Mouse (Mus musculus) right cerebral cortex, postnatal 10 days (tissue): ENCODE data around the gene Cped1.
A peak's percentile ranks its signal among the peaks of the same experiment; 100 is the strongest.

Source experiments
- DNase-seq, 2 experiments: peaks; one replicate each; pipeline ENCODE4 v3.0.0; 2021; ENCODE audit warnings: low spot score in 2 of 2

The Cped1 gene

GRCm38 (mm10) chr6:21985732-21986540 lies at the start of gene Cped1:
Cped1 (plus strand) TSS chr6:21985916.
- DNase-seq, result peak in 1 of 2 experiments; percentile 39

GRCm38 (mm10) chr6:21937981-21938635 lies 47.6 kb upstream of the Cped1 start:
- no peak for DNase-seq

DNA sequence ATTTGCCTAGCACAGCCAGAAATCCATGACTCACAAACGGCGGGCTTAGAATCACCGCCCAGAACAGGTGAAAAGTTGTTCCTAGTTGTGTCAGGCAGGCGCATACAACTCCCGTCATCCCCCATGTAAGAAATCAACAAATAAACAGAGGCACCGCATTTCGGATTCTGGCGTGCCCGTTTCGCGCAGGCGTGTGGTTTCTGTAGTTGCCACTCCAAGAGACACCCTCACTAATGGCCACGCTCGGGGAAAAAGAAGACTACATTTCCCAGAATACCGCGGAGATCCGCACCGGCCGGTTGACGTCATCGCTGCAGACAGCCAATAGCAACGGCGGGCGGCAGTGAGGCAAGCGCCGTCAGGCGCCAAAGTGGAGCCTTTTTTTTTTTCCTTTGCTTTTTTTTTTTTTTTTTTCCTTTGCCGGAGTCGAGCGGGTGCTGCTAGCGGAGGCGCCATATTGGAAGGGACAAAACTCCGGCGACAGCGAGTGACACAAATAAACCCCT lies 36.4 kb upstream of the Cped1 start, which contains the start of gene Ing3:
Ing3 (plus strand) TSS at position 346 of the 506 bp plus-strand sequence.
- peak; percentile 99 to 100 for DNase-seq

DNA sequence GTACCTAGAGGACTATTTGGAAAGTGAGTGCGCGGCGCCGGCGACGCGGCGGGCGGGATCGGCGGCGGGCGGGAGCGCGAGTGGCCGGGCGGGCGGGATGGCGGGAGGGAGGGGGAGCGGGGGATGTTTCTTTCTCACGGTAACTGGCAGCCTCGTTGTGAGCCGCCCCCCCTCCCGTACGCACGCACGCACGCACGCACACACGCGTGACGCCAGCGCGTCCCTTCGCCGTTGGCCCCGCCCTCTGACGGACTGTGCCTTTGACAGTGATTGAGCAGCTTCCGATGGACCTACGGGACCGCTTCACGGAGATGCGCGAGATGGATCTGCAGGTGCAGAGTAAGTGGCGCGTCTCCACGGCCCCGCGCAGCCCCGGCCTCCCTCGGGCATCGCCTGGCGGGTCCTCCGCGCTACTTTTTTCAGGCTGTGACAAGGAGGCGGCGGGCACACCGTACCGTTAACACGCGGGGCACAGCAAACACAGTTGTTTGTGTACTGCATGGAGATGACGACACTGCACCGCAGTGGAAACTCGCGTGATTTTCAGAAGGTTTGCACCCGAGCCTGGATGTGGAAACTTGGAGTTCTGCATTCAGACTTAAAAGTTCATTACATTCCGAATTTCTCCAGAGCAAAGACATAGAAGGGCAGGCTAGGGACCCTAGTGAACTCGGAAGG lies 35.8 kb upstream of the Cped1 start:
- DNase-seq, result peak; percentile 98

DNA sequence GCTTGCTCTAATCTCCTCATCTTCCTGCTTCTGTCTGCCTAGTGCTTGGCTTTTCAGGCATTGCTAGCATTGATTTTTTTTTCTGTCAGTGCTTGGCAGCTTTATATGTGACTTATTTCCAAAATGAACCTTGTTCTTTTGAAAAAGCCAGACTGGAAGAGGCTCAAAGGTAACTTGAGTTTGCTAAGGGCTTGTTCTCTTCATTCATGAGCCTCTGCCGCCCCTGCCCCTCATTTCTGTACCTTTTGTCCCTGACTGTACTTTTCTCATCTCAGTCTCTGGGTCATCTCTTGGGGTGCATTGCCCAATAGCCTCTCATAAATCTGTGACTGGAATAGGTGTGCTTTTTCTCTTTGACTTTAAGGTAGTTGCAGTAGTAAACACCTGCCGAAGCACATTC lies 35.0 kb upstream of the Cped1 start:
- DNase-seq, result peak in 1 of 2 experiments; percentile 27

- DNase-seq, result no peak
These were observed 30.2 kb upstream of the Cped1 start for GRCm38 (mm10) chr6:21955468-21955867.

GRCm38 (mm10) chr6:21958922-21959321 lies 26.8 kb upstream of the Cped1 start:
- DNase-seq, result no peak

DNA sequence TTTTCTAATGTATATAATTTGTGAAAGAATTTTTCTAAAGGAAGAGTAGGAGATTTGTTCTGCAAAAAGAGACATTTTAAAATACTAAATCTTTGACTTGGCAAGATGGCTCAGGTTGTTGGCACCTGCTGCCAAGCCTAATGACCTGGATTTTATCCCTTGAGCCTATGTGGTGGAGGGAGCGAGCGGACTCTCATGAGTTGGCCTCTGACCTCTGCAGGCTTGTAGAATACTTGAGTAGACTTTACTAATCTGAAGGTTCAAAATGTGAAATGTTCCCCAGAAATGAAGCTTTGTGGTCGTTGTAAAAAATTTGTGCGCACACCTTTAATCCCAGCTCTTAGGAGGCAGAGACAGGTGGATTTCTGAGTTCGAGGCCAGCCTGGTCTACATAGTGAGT lies 25.8 kb upstream of the Cped1 start:
- no peak for DNase-seq

GRCm38 (mm10) chr6:21977532-21977931 lies 8.2 kb upstream of the Cped1 start:
- no peak for DNase-seq

DNA sequence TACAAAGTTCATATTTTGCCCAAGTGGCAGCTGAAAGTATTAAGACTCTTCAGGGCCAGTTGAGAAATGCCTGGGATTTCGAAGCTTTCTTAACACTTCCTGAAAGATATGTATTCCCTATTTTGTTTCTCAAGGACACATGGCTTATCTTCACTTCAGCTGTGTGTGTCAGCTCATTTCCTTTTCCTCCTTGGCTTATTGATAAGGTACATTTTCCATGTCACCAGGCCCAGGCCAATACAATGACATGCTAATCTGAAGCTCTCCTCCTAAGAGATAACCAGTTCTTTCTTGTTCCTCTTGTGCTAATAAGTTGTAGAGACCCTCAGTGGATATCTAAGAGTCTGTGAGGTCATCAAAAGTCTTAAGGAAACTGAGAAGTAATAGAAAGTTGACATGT lies 4.6 kb upstream of the Cped1 start:
- DNase-seq, result no peak

DNA sequence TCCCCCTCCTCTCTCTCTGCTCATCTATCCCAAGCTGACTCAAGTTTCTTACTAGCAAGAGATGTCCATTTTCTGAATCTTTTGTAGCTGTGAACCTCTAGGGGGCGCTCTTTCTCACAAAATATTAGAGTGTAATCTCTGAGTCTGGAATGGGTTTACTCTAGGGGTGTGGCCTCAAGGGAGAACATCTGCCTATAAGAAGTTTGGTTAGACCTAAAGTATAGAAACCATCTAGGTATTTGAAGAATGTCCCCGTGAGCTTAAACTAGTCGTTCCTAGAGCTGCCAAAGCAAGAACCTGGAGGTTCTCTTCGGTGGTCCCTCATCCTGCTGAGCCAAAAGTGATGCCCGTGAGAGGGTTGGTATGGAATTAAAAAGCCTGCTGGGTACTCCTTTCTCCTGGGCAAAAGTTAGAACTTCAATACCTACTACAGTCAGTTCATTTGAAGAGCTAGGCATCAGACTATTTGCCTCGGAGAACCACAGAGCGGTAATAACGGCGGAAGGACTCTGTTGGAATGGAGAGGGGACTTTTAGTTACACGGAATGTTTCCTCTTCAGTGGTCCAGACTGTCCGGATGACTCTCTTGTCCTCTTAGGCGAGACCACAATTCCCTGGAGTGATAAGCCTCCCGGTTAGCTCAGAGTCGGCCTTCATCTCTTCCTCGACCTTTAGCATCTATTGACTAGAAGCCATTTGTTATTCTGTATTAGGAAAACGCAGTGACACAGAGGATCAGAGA lies 555 bp upstream of the Cped1 start:
- peak; percentile 54 to 57 for DNase-seq

DNA sequence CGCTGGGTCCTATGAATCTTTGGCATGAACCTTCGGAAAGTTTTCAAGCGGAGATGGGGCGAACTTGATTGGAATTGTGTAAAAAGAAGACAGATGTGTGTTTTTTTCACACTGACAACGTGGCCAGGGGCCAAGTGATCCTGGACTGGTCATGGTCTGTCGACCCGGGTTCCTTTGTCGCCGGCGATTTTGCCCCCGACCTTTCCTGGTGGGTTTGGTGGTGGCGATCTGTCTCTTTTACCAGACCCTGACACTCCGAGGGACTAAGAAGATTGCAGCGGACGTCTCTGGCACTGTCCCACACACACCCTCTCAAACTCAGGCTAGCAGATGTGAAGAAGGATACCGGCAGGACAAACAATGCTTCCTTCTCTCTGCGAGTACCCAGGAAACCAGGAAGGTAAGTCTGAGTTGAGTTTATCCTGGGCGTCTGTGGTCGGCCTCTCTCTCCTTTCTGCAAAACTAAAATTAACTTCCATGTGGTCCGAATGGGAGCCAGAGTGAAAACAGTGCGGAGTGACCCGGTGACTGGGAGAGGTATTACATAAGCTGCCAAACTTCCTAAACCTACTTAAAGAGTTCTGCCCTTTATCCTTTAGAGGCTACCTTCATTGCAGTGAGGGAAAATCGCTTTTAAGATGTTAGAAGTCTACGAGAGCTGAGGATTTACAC lies 1.1 kb downstream of the Cped1 start:
- no peak for DNase-seq

DNA sequence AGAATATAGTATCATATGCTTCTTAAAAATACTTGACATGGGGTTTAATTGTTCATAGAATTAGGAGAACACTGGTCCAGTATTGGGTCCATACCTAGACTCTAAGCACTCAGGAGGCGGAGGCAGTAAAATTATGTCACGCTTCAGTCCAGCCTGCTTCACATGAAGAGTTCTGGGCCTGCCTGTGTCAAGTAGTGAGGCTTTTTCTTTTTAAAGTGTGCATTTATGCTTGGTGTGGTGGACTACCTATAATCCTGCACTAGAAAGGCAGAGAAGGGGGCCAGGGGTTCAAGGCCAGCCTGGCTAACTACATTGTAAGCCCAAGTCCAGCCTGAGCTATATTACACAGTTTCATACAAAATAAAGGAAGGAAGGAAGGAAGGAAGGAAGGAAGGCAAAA lies 1.8 kb downstream of the Cped1 start:
- no peak for DNase-seq

GRCm38 (mm10) chr6:21988296-21988695 lies 2.6 kb downstream of the Cped1 start:
- DNase-seq, result no peak

GRCm38 (mm10) chr6:21989081-21989480 lies 3.4 kb downstream of the Cped1 start:
- DNase-seq, result no peak

DNA sequence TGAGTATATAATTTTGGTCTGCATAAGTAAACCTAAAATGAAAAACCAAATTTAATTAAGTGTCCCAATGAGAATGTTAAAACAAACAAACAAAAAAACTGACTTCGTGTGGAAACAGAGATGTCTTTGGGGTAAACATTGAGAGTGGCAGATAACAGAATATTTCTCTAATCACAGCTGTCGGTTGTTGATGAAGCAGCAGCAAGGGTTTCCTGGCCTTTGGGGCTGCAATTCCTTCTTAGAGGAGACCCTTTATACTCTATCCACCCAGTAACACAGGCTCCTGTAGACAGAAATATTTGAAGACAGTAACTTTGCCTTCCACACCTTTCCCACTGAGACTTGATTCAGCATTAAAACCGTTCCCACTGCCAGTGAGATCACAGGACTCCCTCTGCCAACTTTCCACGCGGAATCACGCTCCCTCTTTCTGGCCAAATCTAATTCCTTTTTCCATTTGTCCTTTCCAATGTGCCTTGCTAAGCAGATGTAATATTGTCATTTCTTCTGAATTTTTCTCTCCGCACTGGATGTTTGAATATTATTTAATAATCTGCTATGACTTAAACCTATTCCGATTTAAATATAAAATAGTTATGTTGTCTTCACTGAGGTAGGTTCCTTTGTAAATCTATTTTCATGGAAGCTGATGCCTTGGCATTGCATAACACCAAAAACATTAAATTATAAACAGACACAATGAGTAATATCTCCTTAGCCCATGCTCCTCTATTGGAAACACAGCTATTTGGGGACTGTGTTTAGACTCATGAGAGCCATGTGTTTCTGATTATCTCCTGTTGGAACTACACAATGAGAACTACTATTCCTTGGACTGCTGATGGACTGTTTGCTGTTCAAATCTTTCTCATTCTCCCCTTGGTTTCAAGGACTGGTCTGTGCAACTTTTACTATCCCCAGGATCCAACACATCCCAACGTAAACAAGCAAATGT lies 4.7 kb downstream of the Cped1 start:
- DNase-seq, result no peak

DNA sequence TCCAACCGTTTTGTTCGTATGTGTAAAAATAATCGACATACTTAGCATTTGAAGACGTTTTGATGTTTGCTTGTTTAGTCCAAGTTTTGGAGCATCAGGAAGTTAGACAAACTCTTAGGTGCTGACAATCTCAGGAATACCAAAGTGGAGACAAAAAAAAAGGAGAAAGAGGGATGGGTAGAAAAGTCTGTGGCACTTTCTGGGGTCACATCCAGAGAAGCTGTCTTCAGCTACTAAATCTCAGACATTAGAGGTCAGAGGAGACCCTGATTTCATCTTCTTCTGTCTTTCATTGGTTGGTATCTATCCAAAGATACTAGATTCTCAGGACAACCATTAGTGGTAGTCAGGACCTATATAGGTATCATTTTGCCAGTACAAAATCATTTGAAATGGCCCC lies 5.4 kb downstream of the Cped1 start:
- DNase-seq, result no peak

- DNase-seq, result no peak
These were observed 7.4 kb downstream of the Cped1 start for GRCm38 (mm10) chr6:21993070-21993469.

DNA sequence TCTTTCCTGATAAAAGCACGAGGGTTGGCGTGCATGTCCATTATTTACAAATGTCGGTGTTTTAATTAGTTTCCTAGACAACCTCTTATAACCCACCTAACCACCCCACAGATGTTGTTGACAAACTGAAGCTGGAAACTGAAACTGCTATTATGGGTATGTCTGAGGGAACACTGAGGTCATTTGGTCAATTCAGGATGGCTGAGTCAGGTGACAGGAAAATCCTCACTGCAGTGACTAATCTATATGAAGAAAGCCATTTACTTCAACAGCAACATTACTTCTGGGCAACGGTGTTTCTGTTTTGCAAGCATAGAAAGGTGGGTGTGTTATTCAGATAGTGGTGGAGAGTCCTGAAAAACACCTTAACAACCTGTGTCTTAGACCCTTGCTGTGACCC lies 12.4 kb downstream of the Cped1 start:
- DNase-seq, result no peak

- no peak for DNase-seq
These were observed 13.3 kb downstream of the Cped1 start for GRCm38 (mm10) chr6:21999025-21999424.
